Mouse (Mus musculus) heart, postnatal 4 days (tissue): ENCODE results near the gene Lamtor2. TPM values are rescaled to one million over a fixed set of nuclear protein-coding genes. Genes with fewer than 3 reads are reported as not detected.
A peak's percentile ranks its signal among the peaks of the same experiment; 100 is the strongest.

Source experiments
- DNase-seq: peaks from one replicate; pipeline ENCODE4 v3.0.0; 2021
- microRNA-seq, 2 experiments: library from miRNA; unstranded; fragments of <30 nt; microRNA quantifications; one replicate each; pipeline ENCODE4 v1.2.0; 2021 to 2022
- total RNA-seq, 2 experiments: library from RNA; stranded (reverse); gene quantifications; 2 replicates each; pipeline ENCODE4 v1.2.3; 2021

Gene Lamtor2
- total RNA-seq, 2 experiments from 2014 or later = 81.9 to 89.1 TPM

DNA sequence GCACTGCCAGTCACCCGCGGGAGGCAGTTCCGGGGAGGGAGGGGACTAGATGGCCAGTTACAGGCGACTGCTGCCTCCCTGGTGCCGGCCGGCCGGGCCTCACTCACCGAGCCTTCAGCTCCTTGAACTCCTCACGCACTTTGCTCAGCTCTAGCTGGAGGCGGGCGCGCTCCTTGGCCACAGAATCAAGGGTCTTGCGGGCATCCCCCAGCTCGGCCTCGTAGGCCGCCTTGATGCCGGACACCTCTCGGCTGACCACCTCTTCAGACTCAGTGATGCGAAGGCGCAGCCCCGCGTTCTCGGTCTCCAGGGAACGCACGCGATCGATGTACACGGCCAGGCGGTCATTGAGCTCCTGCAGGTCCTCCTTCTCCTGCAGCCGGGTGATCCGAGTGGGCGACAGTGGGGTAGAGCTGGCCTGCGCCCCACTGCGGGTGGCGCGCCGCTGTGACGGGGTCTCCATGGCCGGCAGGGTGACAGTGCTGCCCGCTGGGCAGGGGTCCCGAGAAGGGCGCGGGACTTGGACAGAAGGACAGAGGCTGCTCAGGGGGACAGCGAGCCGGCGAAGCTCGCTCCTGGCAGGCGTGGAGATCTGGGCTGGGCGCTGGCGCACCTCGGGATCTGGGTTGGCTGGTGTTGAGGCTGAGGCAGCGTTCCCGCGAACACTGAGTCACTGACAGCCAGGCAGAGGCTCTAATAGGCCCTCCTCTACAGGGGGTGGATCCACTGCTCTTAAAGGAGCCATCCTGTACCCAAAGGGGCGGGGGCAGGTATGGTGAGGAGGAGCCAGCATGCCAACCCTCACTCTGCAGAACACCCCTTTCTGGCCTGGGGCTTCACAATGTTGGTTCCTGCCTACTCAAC lies 50.0 kb downstream of the Lamtor2 start:
- DNase-seq = peak; percentile 93

DNA sequence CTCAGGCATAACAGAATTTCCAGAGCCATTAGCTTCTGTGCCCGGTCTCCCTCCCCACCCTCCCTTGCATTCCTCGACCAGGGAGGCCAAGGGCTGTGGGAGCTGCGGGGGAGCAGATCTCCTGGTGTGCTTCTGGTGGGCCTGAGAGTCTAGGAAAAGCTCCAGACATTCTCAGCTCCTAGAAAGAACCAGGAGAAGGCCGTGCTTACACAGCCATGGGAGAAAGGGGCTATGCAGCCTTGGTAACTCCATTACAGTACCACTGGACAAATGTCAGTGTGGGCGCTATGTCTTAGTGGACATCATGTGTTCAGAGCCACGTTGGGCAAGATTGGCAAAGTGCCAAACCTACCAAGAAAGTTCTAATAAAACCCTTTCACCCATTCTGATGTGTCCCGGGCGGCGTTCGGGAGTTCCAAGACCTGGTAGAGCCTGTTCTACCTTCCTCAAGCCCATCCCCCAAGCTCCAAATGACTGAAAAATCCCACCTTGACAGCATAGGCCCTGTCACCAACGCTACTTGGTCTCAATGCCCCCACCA lies 50.8 kb downstream of the Lamtor2 start:
- peak; percentile 46 for DNase-seq

DNA sequence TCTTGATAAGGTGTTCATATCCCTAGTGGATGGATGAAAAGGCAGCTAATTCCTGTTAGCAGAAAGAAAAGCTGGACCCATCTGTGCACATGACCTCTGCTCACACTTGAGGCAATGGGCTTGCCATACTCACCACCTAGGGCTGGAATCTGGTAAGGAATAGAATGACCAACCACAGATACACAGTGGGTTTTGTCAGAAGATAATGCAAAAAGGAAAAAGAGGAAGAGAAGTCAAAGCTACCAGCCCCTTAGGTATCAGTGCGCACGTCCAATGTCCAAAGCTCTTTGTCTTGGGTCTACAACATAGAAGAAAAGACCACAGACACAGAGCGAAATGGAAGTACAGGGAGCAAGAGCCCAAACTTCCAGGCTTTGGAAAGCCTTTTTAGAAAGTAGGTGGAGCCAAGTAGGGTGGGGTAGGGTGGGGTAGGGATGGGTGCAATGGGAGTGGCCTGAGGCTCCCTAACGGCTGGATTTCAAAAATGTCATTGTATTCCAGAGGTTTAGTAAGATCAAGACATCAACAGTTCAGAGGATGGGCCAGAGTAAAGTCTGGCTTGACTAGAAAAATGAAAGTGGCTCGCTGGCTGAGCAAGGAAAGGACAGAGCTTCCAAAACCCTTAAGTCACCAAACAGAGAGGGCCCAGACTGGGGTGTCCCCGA lies 51.4 kb downstream of the Lamtor2 start:
- DNase-seq = no peak

DNA sequence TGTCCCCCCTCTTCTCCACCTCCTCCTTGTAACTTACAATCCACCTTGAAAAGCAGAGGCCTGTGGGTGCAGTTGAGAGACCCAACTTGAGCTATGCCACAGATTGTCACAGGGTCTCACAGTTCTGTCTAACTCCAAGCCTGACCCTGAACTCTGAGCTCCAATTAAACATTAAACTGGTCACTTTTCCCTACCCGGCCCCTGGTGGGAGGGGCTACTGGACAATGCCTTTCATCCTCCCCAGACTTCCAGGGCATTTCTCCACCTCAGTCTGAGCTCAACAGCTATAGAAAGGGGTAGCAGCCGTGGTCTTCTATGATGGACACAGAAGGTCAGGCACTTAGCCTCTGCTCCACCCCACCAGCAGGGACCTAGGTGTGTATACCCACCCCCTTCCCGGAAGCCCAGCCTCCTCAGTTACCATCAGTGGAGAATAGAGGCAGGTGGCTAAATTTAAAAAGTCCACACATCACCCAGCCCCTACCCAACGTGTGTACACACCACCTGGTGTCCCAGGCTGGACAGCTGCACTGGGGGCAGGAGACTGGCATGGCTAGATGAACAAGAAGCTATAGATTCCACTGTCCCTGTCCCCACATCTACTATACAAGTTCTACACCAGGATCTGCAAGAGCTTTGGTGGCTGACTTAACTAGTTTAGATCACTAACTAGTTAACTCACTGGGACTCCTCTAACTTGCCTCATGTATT lies 52.1 kb downstream of the Lamtor2 start:
- no peak for DNase-seq

DNA sequence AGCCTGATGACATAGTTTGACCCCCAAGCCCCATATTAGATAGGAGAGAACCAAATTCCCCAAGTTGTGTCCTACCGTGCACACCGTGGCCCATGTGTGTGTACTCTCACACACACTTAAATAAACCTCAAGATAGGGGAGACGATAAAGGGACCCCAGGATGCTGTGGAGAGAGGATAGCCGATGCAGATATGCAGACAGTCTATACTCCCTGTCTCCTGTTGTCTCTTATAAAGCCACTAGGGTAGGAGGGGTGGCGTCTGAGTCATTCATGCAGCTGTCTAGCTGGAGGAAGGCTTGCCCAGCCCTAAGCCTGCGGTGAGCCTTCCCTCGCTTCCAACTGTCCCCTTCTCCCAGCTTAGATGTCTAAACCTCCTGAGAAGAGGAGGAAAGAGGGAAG lies 52.8 kb downstream of the Lamtor2 start:
- no peak for DNase-seq

Small RNA genes within 50 kb of the gene (microRNA-seq; reads per million reads assigned to microRNA genes)
- gene Mir1905 = 0 reads per million in 2 experiments

Other genes with a start within 250 kb of the Lamtor2 start
- 10 to 100 TPM; 74.8 to 84.6 TPM for gene Glmp, start 228.1 kb downstream of the Lamtor2 start, total RNA-seq
- gene Tmem79, start 216.9 kb downstream of the Lamtor2 start, total RNA-seq = 1 to 10 TPM; 1.4 to 1.6 TPM
- gene Smg5, start 216.8 kb downstream of the Lamtor2 start, total RNA-seq = 10 to 100 TPM; 53.2 to 61.3 TPM
- under 1 TPM; 0.47 to 0.86 TPM for gene Paqr6, start 188.5 kb downstream of the Lamtor2 start, total RNA-seq
- not detected for gene Bglap3, start 180.3 kb downstream of the Lamtor2 start, total RNA-seq
- gene Bglap2, start 174.4 kb downstream of the Lamtor2 start, total RNA-seq = not detected
- not detected for gene Bglap, start 168.6 kb downstream of the Lamtor2 start, total RNA-seq
- 10 to 100 TPM; 87.5 to 88.0 TPM for gene Pmf1, start 142.7 kb downstream of the Lamtor2 start, total RNA-seq
- gene Slc25a44, start 127.9 kb downstream of the Lamtor2 start, total RNA-seq = 10 to 100 TPM; 13.9 to 14.6 TPM
- gene Sema4a, start 91.9 kb downstream of the Lamtor2 start, total RNA-seq = 1 to 10 TPM; 1.5 to 1.7 TPM
- 100 to 1,000 TPM; 178 to 181 TPM for gene Lmna, start 43.1 kb downstream of the Lamtor2 start, total RNA-seq
- gene Mex3a, start 20.7 kb downstream of the Lamtor2 start, total RNA-seq = 10 to 100 TPM; 11.7 TPM
- gene Rab25, start 4.8 kb downstream of the Lamtor2 start, total RNA-seq = not detected
- 10 to 100 TPM; 55.3 to 60.1 TPM for gene Ubqln4, start 684 bp upstream of the Lamtor2 start, total RNA-seq
- gene Ssr2, start 22.8 kb upstream of the Lamtor2 start, total RNA-seq = 100 to 1,000 TPM; 145 to 152 TPM
- 100 to 1,000 TPM; 104 to 109 TPM for gene Arhgef2, start 52.9 kb upstream of the Lamtor2 start, total RNA-seq
- under 1 TPM in 1 of 2 experiments, not detected in 1; 0.20 TPM for gene Rxfp4, start 100.1 kb upstream of the Lamtor2 start, total RNA-seq
- 10 to 100 TPM; 44.9 to 49.2 TPM for gene Khdc4, start 132.7 kb upstream of the Lamtor2 start, total RNA-seq
- gene Rit1, start 163.8 kb upstream of the Lamtor2 start, total RNA-seq = 10 to 100 TPM; 43.4 to 48.0 TPM
- gene Syt11, start 222.1 kb upstream of the Lamtor2 start, total RNA-seq = 1 to 10 TPM; 5.0 to 7.1 TPM